Mouse (Mus musculus) CD4-positive, CD25-positive, alpha-beta regulatory T cell, adult 2 months (primary cell): ENCODE measurements around the gene Naaa.
A peak's percentile ranks its signal among the peaks of the same experiment; 100 is the strongest.

ENCODE experiments used
- DNase-seq: peaks from one replicate; pipeline ENCODE4 v3.0.0-alpha.2; 2012; ENCODE audit warnings: low read depth, low spot score

Naaa gene

DNA sequence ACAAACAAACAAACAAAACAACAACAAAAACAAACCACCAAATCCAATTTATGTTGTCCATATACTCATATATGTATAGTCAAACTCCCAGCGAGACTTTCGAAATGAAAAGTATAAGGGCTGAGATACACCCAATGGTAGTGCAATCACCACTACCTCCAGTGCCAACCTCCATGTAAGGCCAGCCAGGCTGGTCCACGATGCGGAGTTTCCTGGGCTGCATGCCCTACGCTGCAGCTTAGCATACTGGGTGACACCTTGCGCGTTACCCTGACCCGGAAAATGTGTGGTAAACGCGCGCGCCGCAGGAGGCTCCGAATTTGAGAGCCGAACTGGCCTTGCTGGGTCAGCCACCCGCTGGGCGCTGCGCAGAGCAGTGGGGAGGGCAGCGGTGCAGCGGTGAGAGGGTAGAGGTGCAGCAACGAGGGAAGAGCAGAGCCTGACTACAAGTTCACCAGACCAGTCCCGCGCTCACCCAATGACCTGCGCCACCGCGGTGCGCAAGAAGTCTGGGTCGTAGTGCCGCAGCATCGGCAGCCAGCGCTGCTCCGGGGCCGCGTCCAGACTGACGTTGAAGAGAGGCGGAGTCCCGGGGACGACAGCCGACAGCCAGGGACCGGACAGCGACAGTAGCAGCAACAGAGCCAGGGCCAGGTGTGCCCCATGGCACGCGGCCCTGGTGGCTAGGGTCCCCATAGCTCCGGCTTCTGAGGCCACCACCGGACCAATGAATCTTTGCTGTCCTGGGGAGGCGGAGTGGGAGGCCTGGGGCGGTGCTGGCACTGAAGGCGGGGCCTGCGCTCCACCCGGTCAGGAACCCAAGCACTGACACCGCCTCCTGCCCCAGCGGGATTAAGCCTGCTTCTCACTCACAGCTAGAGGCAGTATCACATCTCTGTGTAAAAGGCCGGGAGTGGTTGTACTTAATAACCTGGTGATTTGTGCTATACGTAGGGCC lies at the start of gene Naaa:
Naaa (minus strand) TSS at position 734 of the 958 bp plus-strand sequence.
- peak; percentile 87 for DNase-seq

- peak; percentile 32 for DNase-seq
Observed at GRCm38 (mm10) chr5:92327367-92327766, 49.4 kb upstream of the Naaa start.

GRCm38 (mm10) chr5:92323264-92323663 lies 45.3 kb upstream of the Naaa start:
- no peak for DNase-seq

DNA sequence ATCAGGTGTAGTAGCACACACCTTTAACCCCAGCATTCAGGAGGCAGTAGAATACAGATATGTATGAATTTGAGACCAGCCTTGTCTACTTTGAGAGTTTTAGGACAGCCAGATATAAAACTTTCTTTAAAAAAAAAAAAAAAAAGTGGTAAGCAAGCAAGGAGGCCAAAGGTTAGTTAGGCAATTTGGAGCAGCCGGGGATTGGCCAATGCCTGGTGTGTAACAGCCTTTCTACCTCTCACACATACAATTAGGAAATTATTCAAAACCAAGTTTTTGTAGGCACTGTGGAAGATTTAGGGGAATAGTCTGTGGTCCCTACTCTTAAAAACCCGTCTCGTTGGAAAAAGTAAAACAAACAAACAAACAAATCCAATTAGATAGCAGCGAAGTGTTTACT lies 44.6 kb upstream of the Naaa start:
- DNase-seq, result no peak

GRCm38 (mm10) chr5:92321631-92322400 lies 43.8 kb upstream of the Naaa start:
- no peak for DNase-seq

- DNase-seq, result no peak
Observed at GRCm38 (mm10) chr5:92318596-92318995, 40.6 kb upstream of the Naaa start.

GRCm38 (mm10) chr5:92318119-92318518 lies 40.1 kb upstream of the Naaa start:
- no peak for DNase-seq

- DNase-seq, result no peak
Observed at GRCm38 (mm10) chr5:92313776-92314175, 35.8 kb upstream of the Naaa start.

GRCm38 (mm10) chr5:92312046-92312715 lies 34.2 kb upstream of the Naaa start:
- peak; percentile 91 for DNase-seq

GRCm38 (mm10) chr5:92309681-92310511 lies 31.9 kb upstream of the Naaa start, which contains the start of gene Sdad1:
Gene Sdad1 (minus strand): TSS chr5:92310479.
- DNase-seq, result peak; percentile 96

- DNase-seq, result no peak
Observed at GRCm38 (mm10) chr5:92304291-92304690, 26.3 kb upstream of the Naaa start.

DNA sequence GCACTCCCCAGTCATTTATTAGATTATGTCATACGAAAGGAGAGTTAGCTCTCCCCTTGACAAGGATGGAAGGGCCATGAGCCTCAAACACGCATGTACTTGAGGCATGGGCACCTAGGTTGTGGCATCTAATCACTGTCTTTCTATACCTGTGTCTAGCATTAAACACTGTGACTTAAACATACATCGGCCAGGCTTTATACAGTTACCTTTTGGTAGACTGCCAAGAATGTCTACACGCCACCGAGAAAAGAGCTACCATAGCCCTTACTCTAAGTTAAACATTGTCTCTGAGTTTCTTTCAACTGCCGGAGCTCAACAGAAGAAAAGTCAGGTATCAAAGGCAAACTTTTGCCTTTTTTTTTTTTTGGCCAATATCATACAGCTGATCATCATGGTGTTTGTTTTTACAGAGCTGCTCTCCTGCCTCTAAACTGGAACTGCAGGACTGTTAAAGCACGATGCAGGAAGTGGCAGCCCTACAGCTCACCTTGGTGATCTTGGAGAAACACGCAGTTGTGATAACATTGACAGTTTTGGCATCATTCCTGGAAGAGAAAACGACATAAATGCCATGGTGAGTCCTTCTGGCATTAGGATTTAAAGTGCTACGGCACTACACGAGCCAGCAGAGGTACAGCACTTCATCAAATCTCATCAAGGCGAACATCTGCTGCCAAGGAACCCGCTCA lies 24.3 kb upstream of the Naaa start:
- no peak for DNase-seq

DNA sequence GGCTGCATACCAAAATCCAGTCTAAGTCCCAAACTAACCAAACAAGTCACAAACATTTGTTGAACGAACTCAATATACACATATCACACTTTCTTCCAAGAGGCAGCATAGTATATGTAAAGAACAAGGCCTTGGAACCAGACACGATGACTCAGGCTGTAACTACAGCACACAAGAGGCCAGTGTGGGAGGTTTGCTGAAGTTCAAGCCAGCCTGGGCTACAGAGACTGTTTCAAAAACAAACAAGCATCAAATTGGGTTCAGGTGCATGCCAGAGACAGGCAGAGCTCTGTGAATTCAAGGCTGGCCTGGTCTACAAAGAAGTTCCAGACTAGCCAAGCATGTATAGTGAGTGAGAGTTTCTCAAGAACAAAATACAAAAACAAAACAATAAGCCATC lies 16.6 kb upstream of the Naaa start:
- no peak for DNase-seq

GRCm38 (mm10) chr5:92291652-92292414 lies 13.9 kb upstream of the Naaa start:
- no peak for DNase-seq

DNA sequence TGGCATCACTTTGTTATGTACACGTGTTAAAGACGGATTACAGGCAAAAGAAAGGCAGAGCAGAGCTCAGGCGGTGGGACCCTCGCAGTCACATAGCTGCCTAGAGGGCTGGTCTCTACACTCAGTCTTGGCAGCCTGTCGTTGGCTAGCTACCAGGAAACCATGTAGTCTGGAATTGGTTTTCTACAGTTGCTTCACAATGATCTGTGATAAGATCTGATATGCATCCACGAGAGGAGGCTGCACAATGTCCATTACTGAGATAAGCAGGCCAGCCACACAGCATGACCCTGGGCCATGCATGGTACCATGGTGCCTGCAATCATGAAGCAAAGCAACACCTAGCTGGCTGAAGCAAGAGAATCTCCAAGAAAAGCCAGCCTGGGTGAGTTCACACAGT lies 9.9 kb upstream of the Naaa start:
- DNase-seq, result no peak

- DNase-seq, result no peak
Observed at GRCm38 (mm10) chr5:92283107-92283506, 5.1 kb upstream of the Naaa start.

GRCm38 (mm10) chr5:92282571-92282970 lies 4.6 kb upstream of the Naaa start:
- no peak for DNase-seq

DNA sequence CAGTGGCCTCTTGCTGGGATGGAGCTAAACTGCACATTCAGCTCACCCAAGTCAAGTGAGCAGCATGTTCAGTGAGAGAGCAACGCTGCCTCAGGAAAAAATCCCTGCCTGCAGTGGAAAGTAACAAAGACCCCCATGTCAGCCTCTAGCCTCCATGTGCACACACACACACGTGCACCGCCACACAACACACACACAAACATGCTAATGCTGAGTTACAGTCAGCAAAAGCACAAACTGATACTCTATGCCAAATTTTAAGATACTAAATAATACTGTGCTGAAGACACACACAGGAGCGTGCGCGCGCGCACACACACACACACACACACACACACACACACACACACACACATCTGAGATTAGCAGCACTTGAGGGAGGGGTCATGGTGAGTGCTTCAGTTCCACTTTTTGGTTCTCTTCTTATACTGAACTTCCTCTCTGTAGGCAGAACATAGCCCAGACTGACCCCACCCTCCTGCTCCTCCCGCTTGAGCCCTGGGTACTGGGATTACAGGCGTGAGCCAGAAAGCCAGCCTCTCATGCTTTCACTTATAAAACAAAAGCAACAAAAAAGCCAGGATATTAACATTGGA lies 1.1 kb upstream of the Naaa start:
- DNase-seq, result peak; percentile 26

DNA sequence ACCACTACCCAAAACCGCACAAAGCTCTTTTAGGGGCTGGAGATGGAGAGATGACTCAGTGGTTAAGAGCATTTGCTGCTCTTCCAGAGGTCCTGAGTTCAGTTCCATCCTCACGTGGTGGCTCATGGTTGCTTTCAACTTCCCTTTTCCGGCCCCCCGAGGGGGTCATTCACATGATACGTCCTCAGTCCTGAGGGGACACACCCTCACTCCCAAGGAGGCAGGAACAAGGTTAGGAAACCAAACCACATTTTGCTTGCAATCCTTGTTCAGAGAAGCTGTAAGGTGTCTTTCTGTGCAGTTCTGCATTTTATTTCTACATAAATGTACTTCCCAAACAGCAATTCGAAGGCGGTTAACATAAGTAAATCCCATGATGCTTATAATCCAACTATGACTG lies 7.5 kb downstream of the Naaa start:
- DNase-seq, result no peak
